Mouse (Mus musculus): Measurements from ENCODE around the gene Zscan4d.
"Not testable (repeated sequence)": the region's sequence is repeated elsewhere in the genome, so short reads cannot be mapped to it uniquely, and the experiment has no call there.

The Zscan4d gene

DNA sequence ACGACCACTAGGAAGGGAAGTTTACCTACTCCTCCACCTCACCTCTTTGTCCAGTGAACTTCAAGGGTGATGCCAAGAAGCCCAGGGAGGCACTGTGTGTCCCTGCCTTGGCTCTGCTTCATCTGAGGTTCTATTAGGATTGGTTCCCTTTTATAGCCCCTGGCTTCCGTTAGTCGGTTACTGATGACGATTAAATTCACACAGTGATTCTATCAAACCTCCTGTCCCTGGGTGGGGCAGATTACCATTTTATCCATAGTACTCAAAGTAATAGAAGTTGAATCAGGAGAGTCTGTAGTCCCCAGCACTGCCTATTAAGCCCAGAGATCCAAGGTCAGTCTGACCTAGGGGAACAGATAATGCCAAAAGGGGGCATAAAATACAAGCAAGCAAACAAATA, at the start of gene Zscan4d:
Gene Zscan4d (minus strand): TSS at position 101 of the 400 bp plus-strand sequence.
- DNase-seq = not testable (repeated sequence)

DNA sequence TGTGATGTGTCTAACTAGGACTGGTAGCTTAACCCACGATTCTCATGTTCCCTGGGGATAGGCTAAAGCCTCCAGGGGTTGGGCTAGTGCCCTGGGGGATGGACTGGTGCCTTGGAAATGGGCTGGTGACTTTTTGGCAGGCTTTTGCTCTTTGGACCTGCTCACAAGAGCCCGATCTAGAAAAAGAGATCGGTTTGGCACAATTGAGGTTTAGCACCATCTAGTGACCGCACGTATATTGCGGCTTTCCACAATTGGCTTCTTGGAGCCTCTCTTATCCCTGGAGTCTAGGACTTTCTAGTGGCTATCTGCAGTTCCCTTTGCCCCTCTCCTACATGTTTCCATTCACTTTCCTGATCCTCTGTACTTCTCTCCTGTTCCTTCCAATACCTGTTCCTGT, 7.9 kb downstream of the Zscan4d start:
- not testable (repeated sequence) for DNase-seq
